Mouse (Mus musculus) thymus, adult 2 months (tissue): ENCODE measurements around the gene Gm17482.

Experiments used
- CTCF ChIP-seq: fragments of 200-500 bp; IDR thresholded peaks from 2 replicates; pipeline ENCODE4 v1.5.1; 2012; ENCODE audit warnings: mild to moderate bottlenecking, control low read depth, low read length, moderate library complexity, borderline replicate concordance; ENCODE audit not compliant: control insufficient read depth, poor library complexity, insufficient read depth; ENCODE audit errors: extremely low read depth
- POLR2A ChIP-seq: fragments of 200-500 bp; IDR thresholded peaks from 2 replicates; pipeline ENCODE4 v1.6.1; 2012; ENCODE audit warnings: mild to moderate bottlenecking, low read length, control low read depth, moderate library complexity; ENCODE audit not compliant: control insufficient read depth, poor library complexity, insufficient read depth; ENCODE audit errors: extremely low read depth

DNA sequence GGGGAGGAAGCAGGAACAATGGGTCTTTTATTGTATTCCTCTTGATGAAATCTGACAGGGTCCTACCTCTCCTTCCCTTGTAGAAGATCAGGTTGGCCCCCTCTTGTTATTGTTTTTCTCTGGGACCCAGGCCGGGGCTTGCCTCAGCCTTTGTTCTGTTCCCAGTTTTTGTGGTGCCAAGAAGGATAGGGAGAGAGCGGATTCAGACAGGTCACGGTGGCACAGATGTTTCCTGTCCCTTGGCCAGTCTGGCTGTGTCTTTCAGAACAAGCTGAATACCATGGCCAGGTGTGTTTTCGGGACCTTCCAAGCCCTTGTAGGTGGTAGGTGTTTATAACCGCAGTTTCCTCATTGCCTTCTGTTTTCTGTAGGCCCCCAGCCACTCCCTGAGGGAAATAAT is 14.0 kb upstream of the Gm17482 start:
- TF ChIP-seq POLR2A = no peak
- TF ChIP-seq CTCF = no peak
